Mouse (Mus musculus): Measurements from ENCODE around the gene Rffl.

The Rffl gene

GRCm38 (mm10) chr11:82874924-82875323, 3.9 kb upstream of the Rffl start:
- no peak for DNase-seq (ENCODE audit: low spot score)

GRCm38 (mm10) chr11:82870173-82871030, 608 bp downstream of the Rffl start:
- peak; percentile 58 for DNase-seq (ENCODE audit: low spot score)

DNA sequence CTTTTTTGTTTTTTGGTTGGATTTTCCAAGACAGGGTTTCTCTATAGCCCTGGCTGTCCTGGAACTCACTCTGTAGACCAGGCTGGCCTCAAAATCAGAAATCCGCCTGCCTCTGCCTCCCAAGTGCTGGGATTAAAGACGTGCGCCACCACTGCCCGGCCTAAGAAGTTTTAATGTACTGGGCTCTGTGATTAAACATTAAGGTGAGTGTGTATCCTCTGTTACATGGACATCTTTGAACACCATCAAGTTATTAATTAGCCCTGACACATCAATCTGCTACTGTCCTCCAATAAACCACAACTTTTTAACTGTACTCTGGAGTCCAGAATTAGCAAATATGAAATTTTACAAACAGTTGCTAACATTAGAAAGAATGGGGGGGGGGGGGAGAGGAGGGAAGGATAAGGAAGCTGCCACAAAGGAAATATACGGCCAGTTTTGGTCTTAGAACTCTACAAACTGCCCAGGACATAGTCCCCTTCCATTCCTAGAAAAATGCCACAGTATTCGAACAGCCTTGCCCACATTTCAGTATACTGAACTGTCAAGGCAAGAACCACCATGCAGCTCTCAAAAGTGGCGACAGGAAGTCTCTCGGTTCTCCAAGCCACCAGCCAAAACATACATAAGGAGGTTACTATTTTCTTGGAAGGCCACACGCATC, 1.4 kb downstream of the Rffl start:
- DNase-seq (ENCODE audit: low spot score): no peak

DNA sequence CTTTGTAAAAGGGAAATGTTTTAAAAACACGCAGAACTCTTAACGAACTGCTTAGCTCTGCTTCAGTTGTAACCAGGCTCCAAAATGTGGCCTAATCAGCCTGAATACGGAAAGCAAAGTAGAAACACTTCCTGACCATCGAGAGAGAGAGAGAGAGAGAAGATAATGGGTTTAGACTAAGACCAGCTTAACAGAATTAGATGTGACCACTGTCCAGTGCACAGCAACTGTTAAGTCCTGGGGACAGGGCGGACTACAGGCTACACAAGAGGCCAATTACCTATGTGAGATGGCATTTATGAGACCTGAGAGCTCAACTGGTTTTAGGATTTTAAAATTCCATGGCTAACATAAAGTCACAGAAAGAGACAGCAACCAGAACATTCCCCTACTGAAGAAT, 3.1 kb downstream of the Rffl start:
- DNase-seq (ENCODE audit: low spot score): no peak

GRCm38 (mm10) chr11:82866850-82867564, 4.0 kb downstream of the Rffl start:
- no peak for DNase-seq (ENCODE audit: low spot score)

- no peak for DNase-seq (ENCODE audit: low spot score)
Measured at GRCm38 (mm10) chr11:82865957-82866356, 5.1 kb downstream of the Rffl start.

- no peak for DNase-seq (ENCODE audit: low spot score)
Measured at GRCm38 (mm10) chr11:82863488-82863931, 7.5 kb downstream of the Rffl start.

GRCm38 (mm10) chr11:82863059-82863458, 8.0 kb downstream of the Rffl start:
- DNase-seq (ENCODE audit: low spot score): no peak

DNA sequence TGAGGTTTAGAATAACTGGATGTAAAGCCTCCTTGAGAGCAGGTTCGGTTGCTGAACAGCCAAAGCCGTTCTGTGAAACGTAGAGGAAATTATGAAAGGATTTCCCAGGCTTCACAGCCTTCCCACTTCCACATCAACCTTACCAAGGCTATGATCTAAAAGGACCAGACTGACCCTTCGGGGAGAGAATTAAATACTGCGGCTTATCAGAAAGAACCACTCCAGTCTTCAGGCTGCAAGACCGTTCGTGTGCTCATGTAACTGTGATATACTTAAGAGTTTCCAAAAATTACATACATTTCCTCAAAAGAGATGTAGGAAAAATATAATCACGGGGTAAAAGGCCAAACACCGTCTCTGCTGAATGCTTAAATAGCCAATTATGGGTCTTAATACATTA, 8.4 kb downstream of the Rffl start:
- DNase-seq (ENCODE audit: low spot score): no peak

GRCm38 (mm10) chr11:82861558-82861957, 9.5 kb downstream of the Rffl start:
- DNase-seq (ENCODE audit: low spot score): no peak

- no peak for DNase-seq (ENCODE audit: low spot score)
Measured at GRCm38 (mm10) chr11:82860759-82861158, 10.3 kb downstream of the Rffl start.

- no peak for DNase-seq (ENCODE audit: low spot score)
Measured at GRCm38 (mm10) chr11:82857307-82857848, 13.6 kb downstream of the Rffl start.

GRCm38 (mm10) chr11:82856032-82856431, 15.0 kb downstream of the Rffl start:
- no peak for DNase-seq (ENCODE audit: low spot score)

DNA sequence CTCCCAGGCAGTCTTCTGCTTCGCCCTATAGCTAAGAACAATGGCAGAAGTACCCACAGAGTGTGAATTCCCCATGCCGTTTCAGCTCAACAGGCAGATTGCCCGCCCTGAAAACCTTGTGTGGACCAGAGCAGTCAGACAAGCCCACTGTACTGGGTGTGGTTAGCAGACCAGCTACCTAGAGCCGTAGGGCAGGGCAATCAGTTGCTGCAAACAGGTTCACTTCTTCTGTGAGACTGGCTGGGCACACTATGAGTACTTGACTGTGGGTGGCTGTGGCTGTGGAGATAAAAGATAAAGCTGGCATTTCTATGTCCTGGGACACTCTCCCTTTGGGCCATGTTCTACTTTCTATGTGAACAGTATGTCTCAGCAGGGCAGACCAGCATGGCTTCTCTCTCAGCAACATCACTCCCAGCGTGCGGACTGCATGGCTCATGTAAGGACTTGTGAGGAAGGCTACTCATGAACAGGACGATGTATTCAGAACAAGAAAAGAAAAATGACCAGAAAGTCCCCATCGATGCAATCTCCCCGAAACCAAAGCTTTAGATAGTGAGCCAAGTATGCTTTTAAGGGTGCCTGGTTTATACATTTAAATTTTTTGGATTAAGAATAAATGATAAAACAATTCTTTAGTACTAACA, 15.6 kb downstream of the Rffl start:
- no peak for DNase-seq (ENCODE audit: low spot score)

DNA sequence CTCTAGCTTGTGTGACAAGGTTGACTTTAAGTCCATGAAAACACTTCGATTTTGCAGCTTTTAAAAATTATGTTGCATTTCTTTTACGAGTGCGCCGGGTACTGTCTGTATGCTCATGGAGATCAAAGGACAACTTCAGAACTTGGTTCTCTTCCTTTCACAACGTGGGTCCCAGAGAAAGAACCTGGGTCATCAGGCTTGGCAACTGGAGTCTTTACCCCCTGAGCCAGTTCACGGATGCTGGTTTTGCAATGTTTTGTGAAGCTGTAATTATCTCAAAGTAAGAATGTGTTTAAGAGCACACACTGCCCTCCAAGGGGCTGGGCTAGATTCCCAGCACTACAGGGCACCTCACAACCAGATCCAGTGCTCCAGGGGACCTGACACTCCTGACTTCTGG, 16.9 kb downstream of the Rffl start:
- no peak for DNase-seq (ENCODE audit: low spot score)

DNA sequence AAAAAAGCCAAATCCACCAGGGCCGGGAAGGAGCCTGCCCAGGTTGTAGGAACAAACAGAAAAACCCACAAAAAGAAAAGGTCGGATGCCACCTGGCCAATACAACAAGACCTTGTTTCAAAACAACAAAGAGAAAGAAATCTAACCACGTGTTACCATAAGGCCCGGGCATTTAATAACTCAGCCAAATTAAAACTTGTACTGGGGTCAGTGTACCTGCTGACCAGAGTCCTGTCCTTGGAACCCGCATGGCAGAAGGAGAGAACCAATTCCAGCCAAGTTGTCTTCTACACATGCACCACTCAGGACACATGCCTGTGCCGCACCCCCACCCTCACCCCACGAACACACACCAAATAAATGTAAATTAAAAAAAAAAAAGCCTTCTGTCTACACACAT, 18.1 kb downstream of the Rffl start:
- DNase-seq (ENCODE audit: low spot score): no peak

GRCm38 (mm10) chr11:82852540-82852939, 18.5 kb downstream of the Rffl start:
- DNase-seq (ENCODE audit: low spot score): no peak

GRCm38 (mm10) chr11:82852115-82852514, 18.9 kb downstream of the Rffl start:
- no peak for DNase-seq (ENCODE audit: low spot score)

DNA sequence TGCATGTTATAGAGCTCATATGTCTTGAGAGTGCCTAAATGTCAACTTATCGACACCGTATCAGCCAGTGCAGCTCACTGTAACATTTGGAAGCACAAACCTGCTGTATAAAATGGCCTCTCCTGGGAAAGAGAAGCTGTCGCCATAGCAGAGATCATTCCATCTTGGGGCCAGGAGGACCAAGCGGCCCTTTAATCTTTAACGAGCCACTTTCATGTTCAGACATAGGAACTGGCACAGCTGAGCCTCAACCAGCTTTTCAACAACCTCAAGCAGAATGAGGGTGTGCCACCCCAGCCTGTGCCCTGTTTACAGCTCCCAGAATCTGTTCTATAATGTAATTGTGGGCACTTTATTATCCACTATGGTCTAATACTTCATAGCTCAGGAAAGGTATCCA, 20.8 kb downstream of the Rffl start:
- no peak for DNase-seq (ENCODE audit: low spot score)

GRCm38 (mm10) chr11:82847571-82848000, 23.4 kb downstream of the Rffl start:
- peak; percentile 10 for DNase-seq (ENCODE audit: low spot score)

DNA sequence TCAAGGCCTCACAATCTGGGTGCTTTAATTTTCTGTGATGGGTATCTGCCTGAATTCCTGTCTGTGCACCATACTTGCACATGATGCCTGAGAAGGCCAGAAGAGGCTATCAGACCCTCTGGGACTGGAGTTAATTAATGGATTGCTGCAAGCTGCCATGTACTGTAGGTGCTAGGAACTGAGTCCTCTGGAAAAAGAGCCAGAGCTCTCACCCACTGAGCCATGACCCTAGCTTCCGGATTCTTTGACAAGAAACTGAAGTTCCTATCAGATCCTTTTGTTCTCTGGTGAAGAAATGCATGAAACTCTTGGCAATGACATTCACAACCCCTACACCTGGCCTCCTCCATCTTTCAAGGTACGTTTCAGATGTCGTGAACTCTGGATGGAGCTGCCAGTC, 24.1 kb downstream of the Rffl start:
- DNase-seq (ENCODE audit: low spot score): no peak

DNA sequence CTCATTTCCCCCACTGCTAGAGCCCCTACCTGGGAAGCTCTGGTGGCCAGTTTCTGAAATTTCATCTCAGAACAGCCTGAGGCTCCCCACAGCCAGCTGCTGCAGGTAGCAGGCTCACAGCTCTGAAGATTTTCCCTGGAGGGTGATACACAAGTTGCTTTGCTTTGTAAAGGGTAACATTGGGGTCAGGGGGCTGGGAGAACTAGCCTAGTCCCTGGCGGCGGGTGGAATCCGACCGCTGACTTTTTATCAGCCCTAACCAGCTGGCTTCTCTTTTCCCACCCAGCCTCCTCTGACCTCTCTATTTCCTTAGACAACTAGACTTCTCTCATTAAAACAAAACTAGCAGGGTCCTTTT, 25.0 kb downstream of the Rffl start:
- DNase-seq (ENCODE audit: low spot score): peak; percentile 39

Measured in embryo, embryonic 10 days (tissue).